Mouse (Mus musculus) erythroblast, embryonic 14.5 days (primary cell): ENCODE results near the gene Wfdc6b.

ENCODE experiments used
- GATA1 ChIP-seq: IDR thresholded peaks from 2 replicates; pipeline ENCODE4 v1.6.1; 2012; ENCODE audit warnings: low read length, inconsistent platforms, mixed read lengths
- TAL1 ChIP-seq: IDR thresholded peaks from 3 replicates; pipeline ENCODE4 v1.6.1; 2012; ENCODE audit warnings: low read length, inconsistent platforms, mixed read lengths

DNA sequence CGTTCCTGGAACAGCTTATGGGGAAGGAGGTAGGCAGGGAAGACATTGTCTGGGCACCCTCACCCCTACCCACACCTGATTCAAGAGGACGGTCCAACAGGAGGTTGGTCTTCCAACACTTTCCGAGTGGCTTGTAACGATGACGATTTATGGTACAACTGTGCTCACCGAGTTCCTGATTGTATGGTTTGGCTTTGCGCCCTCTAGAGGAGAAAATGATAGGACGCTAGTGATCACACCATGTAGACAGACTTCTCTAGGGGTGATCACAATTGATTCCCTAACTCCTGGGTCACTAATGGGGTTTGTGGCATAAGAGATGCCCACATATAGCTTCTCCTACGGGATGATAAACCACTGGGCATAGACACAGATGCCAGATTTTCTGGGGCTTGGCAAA is 21.9 kb downstream of the Wfdc6b start:
- no peak for TF ChIP-seq TAL1
- TF ChIP-seq GATA1 = no peak
